ENCODE assay signal across 33 mouse cellular contexts in genomic region chr17:24654969-24655368, GRCm38 (mm10). TPM values are rescaled to one million over a fixed set of nuclear protein-coding genes. Genes with fewer than 3 reads are reported as not detected.
"Had no signal": no experiment of that assay in that cellular context is flagged by ENCODE, and none has a peak within 500 bp of the region (broad histone marks: within the 10 kb centered on the region; RNA-seq: fewer than 3 reads in every experiment).

No protein-coding gene starts in this region.

- H3K36me3 ChIP-seq: embryonic facial prominence, embryonic 10.5 days; embryonic facial prominence, embryonic 12.5 days; embryonic facial prominence, embryonic 13.5 days; embryonic facial prominence, embryonic 15.5 days; forebrain, embryonic 10.5 days; forebrain, embryonic 12.5 days; forebrain, embryonic 15.5 days; heart, embryonic 10.5 days had no signal

- H3K4me3 ChIP-seq: embryonic facial prominence, embryonic 12.5 days; embryonic facial prominence, embryonic 13.5 days; embryonic facial prominence, embryonic 15.5 days; erythroblast, embryonic 14.5 days; forebrain, embryonic 10.5 days; forebrain, embryonic 12.5 days; forebrain, embryonic 13.5 days; forebrain, embryonic 15.5 days; gastrocnemius, adult 2 months; heart, adult 2 months had no signal

- DNase-seq: cerebellum, adult 9-10 months; cerebellum, adult 9-11 months; cerebellum, postnatal 10 days; cerebellum, postnatal 14 days; cerebellum, postnatal 25 days; cerebellum, postnatal 36 days; embryo, embryonic 11 days; forebrain, postnatal 0 days; gastrocnemius, adult 2 months; gastrocnemius, postnatal 10 days; gastrocnemius, postnatal 14 days; gastrocnemius, postnatal 25 days; gastrocnemius, postnatal 36 days; heart, adult 2 months had no signal

- H3K9me3 ChIP-seq: embryonic facial prominence, embryonic 10.5 days; embryonic facial prominence, embryonic 12.5 days; embryonic facial prominence, embryonic 13.5 days; embryonic facial prominence, embryonic 15.5 days; forebrain, embryonic 10.5 days; forebrain, embryonic 12.5 days; forebrain, embryonic 13.5 days; forebrain, embryonic 15.5 days; heart, embryonic 10.5 days had no signal

- H3K4me2 ChIP-seq: embryonic facial prominence, embryonic 12.5 days; embryonic facial prominence, embryonic 15.5 days; forebrain, embryonic 12.5 days; forebrain, embryonic 13.5 days; forebrain, embryonic 15.5 days had no signal

- H3K9ac ChIP-seq: embryonic facial prominence, embryonic 12.5 days; embryonic facial prominence, embryonic 13.5 days; embryonic facial prominence, embryonic 15.5 days; forebrain, embryonic 12.5 days; forebrain, embryonic 13.5 days; forebrain, embryonic 15.5 days; forebrain, postnatal 0 days had no signal

- H3K27ac ChIP-seq: embryonic facial prominence, embryonic 10.5 days; embryonic facial prominence, embryonic 12.5 days; embryonic facial prominence, embryonic 13.5 days; embryonic facial prominence, embryonic 15.5 days; forebrain, embryonic 10.5 days; forebrain, embryonic 12.5 days; forebrain, embryonic 13.5 days; forebrain, embryonic 15.5 days; gastrocnemius, adult 2 months; heart, adult 2 months; heart, embryonic 10.5 days had no signal

- ATAC-seq: forebrain, embryonic 14.5 days; forebrain, embryonic 15.5 days; forebrain, postnatal 0 days had no signal

RNA-seq across cellular contexts. Expression of gene Npw, which starts 3.3 kb away (rescaled TPM):
- total RNA-seq: forebrain, postnatal 0 days; gastrocnemius, adult 18-20 months; gastrocnemius, adult 2 months; gastrocnemius, adult 8-10 months; gastrocnemius, postnatal 10 days; gastrocnemius, postnatal 14 days; gastrocnemius, postnatal 25 days; gastrocnemius, postnatal 36 days; gastrocnemius, postnatal 4 days; granulocyte monocyte progenitor cell, adult 5-6 weeks; heart, adult 18-20 months; heart, adult 2 months; heart, adult 8-10 months had no signal
- polyA plus RNA-seq: embryonic facial prominence, embryonic 10.5 days; erythroblast, embryonic 14.5 days; forebrain, embryonic 10.5 days; forebrain, embryonic 12.5 days; forebrain, embryonic 13.5 days; forebrain, embryonic 14.5 days; forebrain, embryonic 15.5 days; frontal cortex, adult 2 months; gonadal fat pad, adult 2 months; heart, adult 2 months had no signal
